Mouse (Mus musculus) cerebellum, adult 2 months (tissue): ENCODE data around the gene Il6st.

Source experiments
- CTCF ChIP-seq: fragments of 200-500 bp; IDR thresholded peaks from 2 replicates; pipeline ENCODE4 v1.5.1; 2011; ENCODE audit warnings: low read depth, mild to moderate bottlenecking, control low read depth, low read length, moderate library complexity, borderline replicate concordance; ENCODE audit not compliant: insufficient read depth
- POLR2A ChIP-seq: fragments of 200-500 bp; IDR thresholded peaks from 2 replicates; pipeline ENCODE4 v1.6.1; 2011; ENCODE audit warnings: low read length, control low read depth, borderline replicate concordance; ENCODE audit not compliant: insufficient read depth

GRCm38 (mm10) chr13:112450210-112450609, 13.7 kb upstream of the Il6st start:
- no peak for TF ChIP-seq CTCF
- no peak for TF ChIP-seq POLR2A
